Mouse (Mus musculus) cerebellum, adult 18-20 months (tissue): ENCODE measurements around the gene Poc5.

ENCODE experiments used
- DNase-seq, 2 experiments: peaks; one replicate each; pipeline ENCODE4 v3.0.0; 2021

Gene Poc5

DNA sequence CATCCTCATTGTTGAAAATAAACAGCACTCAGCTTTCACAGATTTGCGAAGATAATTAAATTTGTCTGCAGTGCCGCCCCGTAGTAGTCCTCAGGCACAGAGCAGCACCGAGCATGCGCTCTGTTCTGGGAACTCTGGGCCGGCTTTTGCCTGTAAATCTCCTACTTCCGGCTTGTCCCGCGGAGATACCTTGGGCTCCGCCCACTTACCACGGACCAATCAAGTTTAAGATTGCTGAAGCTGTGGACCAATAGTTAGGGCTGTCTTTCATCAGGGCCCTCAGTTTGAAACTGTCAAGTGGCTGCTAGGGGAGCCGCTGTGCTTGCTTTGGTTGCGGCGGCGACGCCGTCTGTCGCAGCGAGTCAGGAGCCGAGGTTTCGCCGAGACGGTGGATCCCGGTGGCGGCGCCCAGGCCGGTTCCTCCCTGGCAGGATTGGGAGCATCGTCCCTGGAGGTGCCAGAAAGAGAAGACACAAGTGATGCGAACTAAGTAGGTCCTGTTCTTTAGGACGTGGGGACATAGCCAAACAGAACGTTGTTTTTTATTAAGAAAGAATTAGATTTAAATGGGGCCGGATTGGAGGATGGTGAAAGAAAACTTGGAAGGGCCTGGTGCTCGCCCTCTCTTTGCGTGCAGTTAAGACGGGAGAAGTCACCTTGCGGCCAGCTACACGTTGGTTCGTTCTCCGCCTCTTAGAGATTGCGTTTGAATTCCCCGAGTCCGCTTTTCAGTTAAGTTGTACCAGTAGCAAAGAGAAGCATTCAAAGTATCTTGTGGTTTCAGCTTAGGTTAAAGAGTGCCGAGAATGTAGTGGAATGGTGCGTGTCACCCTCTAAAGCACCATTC lies at the start of gene Poc5:
TSS of gene Poc5 (plus strand) at position 253 of the 847 bp plus-strand sequence.
- DNase-seq = peak; percentile 97 to 99

DNA sequence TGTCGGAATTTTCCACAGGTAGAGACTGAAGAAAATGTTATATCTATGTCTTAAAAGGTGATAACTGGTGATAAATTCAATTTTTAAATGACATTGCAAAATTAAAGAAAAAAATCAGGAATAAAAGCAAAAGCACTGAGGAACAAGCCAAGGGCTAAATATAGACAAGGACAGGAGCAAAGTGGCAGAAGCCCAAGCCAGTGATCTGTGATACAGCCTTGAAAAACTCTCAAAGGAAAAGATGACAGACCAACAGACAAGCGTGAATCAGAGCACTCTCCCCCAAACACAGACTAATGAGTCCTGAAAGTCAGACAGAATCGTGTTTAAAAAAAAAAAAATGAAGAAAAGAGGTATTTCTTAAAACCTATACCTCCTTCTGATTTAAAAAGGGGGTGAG lies 46.6 kb upstream of the Poc5 start:
- DNase-seq = no peak

- no peak for DNase-seq
These were observed 43.3 kb upstream of the Poc5 start for GRCm38 (mm10) chr13:96344778-96345177.

GRCm38 (mm10) chr13:96346581-96346980 lies 41.5 kb upstream of the Poc5 start:
- no peak for DNase-seq

GRCm38 (mm10) chr13:96350207-96350606 lies 37.9 kb upstream of the Poc5 start:
- DNase-seq = no peak

GRCm38 (mm10) chr13:96351264-96351663 lies 36.8 kb upstream of the Poc5 start:
- DNase-seq = no peak

DNA sequence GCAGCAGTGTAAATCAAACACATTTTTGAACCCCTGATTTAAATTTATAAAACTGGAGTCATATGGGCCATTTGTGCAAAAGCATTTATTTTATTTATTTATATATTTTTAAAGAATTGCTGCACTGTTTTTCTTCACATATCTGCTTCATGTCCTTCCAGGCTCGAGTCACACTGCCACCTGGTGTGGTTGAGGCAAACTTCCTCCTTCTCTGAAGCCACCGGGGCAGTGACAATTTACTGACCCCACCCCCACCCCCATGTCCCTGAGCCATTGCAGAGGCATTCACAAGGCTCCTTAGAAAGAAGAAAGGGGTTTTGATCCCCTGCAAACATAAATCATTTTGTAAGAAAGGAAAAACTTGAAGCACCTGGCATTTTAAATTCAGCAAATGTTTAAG lies 12.6 kb upstream of the Poc5 start:
- no peak for DNase-seq

DNA sequence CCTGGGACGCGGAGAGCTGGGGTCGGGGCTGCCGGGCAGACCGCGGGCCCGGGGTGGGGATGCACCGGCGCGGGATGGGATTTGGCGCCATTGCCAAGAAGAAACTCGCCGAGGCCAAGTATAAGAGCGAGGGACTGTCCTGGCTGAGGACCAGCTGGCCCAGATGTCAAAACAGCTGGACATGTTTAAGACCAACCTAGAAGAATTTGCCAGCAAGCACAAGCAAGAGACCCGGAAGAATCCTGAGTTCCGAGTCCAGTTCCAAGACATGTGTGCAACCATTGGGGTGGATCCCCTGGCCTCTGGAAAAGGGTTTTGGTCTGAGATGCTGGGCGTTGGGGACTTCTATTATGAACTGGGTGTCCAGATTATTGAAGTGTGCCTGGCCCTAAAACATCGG lies 11.2 kb upstream of the Poc5 start:
- DNase-seq = no peak

- DNase-seq = no peak
These were observed 10.2 kb upstream of the Poc5 start for GRCm38 (mm10) chr13:96377883-96378282.

DNA sequence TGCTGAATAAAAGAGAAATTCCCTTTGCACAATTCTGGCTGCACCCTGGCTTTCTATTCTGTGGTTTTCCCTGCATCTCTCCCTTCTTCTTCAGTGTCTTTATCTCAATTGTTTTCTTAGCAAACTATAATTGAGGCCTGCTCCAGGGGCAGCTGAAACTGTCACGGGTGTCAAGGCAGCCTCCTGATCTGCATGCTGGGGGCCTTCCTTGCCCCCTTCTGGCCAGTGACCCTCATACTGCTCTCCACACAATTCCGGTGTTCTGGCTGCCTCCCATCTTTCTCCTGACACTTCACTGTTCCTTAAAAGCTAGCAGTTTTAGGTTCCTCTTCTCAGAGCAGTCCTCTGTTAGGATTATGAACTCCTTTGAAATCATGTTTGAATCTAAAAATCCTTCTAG lies 1.2 kb downstream of the Poc5 start:
- no peak for DNase-seq

DNA sequence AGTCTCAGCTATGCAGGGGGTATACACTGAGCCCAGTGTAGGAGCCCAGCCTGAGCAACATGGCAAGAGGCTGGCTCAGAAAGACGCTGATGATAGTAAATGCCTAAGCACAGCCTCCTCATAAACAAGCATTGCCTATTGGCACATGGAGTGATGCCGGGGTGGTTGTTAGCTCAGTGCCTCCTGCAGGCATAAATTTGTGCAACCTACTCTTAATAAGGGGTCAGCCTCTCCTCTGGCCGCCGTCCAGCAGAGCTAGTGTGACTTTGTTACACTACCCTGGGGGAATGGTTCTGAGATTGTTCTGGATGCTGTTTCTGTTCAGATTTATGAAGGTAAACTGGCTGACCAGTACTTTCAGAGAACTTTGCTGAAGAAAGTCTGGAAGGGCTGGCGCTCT lies 13.2 kb downstream of the Poc5 start:
- DNase-seq = no peak

DNA sequence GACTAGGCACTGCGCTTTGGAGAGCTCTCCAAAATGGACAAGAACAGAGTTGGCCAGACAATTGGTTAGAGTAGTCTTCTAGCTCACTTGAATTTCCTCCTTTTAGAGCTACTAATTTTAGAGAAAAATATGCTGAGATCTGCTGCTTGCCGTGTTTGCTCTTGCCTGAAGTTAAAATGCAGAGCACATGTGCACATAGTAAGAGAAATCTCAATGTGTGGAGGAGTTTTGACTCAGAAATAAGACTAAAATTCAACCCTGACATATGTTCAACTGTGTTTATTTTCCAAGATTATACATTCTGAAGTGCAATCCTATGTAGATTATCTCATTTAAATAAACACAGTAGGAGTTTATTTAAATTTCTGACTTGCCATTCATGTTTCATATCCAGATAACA lies 17.4 kb downstream of the Poc5 start:
- DNase-seq = no peak

GRCm38 (mm10) chr13:96407040-96407439 lies 18.9 kb downstream of the Poc5 start:
- peak in 1 of 2 experiments; percentile 17 for DNase-seq

DNA sequence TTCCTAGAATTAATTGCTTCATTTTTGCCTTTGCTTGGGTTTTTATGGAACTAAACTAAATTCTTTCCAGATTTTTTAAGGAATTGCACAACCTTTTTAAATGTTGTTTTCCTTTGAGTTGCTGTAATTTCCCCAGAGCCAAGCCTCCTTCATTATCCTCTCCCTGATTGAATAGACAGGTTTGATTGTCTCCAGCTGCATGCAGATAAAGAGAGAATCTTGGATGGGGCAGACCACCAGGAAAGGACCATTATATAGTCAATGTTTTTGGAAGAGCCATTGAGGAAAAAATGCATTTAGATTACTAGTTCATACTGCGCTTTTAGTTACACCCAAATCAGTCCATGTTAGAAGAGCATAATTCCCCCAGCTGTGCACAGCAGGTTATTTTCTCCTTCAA lies 20.7 kb downstream of the Poc5 start:
- no peak for DNase-seq

DNA sequence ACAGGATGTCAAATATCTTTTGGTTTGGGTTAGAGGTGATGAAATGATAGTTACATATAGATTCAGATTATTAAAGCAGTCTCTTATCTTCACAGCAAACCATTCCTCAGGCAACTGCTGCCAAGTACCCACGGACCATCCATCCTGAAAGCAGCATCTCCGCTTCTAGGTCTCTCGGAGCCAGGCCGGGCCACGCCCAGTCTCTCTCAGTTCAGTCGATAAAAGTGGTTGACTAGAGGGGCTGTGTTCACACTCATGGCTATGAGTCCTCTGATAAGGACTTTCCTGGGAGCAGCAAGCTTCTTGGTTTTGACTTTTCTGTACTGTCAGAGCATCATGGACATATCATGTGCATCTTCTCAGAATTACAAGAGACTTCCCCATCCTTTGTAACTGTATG lies 26.3 kb downstream of the Poc5 start:
- no peak for DNase-seq

DNA sequence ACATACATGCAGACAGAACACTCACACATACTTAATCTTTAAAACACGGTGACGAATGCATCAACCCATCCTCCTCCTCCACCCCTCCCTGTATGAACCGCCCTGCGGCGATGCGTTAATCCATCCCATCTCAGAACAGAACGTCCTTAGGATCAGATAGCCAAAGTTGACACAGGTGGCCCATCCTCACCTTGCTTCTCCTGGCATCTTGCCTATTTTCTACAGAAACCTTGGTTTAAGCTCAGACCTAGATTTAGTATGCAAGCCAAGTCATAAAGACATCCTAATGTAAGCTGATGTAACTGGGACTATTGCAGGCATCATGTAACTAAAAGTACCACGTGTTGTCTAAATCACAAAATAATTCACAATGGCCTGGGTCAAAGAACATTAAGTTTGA lies 28.3 kb downstream of the Poc5 start:
- no peak for DNase-seq

GRCm38 (mm10) chr13:96417261-96417813 lies 29.2 kb downstream of the Poc5 start:
- DNase-seq = no peak

- no peak for DNase-seq
These were observed 30.4 kb downstream of the Poc5 start for GRCm38 (mm10) chr13:96418487-96418886.

GRCm38 (mm10) chr13:96421230-96421629 lies 33.1 kb downstream of the Poc5 start:
- DNase-seq = no peak

DNA sequence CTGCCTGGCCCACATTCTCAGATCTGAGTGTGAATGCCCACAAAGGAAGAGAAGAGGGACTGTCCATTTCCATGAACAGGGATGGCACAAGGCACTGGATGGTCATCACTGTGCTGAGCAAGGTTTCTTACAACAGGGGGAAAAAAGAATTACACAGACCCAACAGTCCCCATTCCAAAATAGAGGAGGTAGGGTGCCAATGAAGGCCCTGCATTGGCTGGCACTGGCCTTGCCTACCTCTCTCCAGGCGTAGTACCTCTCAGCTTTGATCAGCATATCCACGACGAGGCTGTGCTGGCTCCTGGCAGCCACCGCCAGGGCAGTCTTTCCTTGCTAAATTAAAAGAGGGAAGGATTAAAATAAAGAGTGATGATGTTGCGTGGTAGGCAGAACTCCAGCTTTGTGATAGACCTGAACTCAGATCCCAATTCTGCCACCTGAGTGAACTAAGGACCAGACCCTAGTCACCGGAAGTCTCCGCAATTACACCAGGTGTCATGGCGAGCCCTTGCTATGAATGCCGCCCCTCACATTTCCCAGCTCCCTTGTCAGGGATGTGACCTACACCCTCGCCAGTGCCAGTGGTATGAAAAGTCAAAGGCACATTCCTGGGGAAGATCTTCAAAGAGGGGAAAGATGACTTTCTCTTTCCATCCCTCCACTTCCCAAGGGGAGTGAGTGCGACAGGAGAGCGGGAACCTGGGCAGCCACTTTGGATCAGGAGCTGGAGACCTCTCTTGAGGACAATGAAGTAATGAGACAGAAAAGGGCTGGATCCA lies 36.6 kb downstream of the Poc5 start:
- DNase-seq = no peak

DNA sequence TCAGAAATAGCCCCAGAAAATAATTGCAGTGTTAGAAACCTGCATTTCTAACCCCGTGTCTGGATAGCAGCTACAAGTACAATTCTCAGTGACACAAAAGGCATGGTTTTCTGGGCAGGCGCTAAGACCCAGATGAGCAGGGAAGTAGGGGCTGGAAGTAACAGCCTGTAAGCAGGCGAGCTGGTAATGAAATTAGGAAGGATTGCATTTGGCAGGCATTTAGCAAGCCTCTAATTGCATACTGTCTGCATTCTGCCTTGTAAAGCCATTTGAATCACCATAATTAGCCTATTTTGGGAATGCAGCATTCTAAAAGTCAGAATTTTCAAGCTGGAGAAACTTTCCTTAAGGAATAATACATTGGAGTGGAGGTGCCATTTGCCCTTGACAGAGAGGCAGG lies 38.0 kb downstream of the Poc5 start:
- no peak for DNase-seq

DNA sequence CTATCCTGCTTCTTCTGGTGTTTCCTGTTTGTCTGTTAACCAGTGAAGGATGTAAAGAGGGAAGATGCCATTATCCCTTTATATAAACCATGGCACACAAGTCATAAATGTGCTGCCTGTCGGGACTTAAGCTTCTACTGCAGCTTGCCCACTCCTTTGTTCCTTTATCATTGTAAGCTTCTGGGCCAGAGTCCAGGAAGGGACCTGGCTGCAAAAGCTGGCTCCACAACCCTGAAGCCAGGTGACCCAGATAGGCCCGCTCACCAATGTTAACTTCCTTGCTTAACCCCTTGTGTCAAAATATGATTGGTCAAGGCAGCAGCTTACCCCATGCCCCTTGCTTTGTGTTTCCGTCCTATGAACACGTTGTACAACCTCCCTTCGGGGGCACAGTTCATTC lies 40.4 kb downstream of the Poc5 start:
- DNase-seq = no peak

- peak; percentile 81 to 89 for DNase-seq
These were observed 43.6 kb downstream of the Poc5 start for GRCm38 (mm10) chr13:96431595-96432156.

- DNase-seq = no peak
These were observed 44.3 kb downstream of the Poc5 start for GRCm38 (mm10) chr13:96432376-96432811.
